Mouse (Mus musculus) ovary, postnatal 14 days (tissue): ENCODE results near the gene Olfr1058.
"Not testable (repeated sequence)": the region's sequence is repeated elsewhere in the genome, so short reads cannot be mapped to it uniquely, and the experiment has no call there.

Experiments used
- DNase-seq: peaks from one replicate; pipeline ENCODE4 v3.0.0; 2022; ENCODE audit warnings: low spot score

Olfr1058 gene

DNA sequence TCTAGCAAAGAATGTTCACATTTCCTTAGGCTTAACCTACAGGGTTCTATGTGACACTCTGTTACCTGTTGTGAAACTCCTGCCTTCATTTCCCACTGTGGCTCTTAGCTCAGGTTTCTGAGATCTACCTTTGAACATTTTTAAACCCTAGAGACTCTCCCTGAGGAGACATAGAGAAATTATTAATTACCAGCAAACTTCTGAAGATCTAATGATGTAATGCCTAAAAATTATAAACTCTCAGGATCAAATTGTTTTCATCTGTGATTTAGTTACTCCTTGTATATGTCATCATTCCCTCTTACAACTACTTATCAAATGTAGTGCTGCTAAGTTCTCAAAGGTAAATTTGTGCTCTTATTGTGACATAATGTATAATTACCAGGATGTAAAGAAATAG, at the start of gene Olfr1058:
Gene Olfr1058 (minus strand): TSS at position 101 of the 400 bp plus-strand sequence.
- not testable (repeated sequence) for DNase-seq

DNA sequence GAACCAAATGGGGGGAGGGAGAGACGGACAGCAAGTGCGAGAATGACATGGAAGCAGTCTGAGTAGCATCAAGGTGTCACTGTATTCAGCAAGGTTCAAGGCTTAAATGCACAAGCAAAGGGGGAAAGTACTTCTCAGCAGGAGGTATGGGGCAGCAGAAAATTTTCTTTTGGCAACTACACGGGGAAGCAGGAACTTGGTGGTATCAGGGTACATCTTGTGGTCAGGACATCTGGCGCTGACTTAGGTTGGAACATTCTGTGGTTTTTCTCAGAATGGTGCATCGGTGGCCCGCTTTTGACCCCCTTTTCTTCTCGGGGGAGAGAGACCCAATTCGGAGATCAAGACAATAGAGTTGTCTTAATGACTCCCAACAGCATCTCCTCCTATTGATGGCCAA, 40.1 kb upstream of the Olfr1058 start:
- DNase-seq = not testable (repeated sequence)

DNA sequence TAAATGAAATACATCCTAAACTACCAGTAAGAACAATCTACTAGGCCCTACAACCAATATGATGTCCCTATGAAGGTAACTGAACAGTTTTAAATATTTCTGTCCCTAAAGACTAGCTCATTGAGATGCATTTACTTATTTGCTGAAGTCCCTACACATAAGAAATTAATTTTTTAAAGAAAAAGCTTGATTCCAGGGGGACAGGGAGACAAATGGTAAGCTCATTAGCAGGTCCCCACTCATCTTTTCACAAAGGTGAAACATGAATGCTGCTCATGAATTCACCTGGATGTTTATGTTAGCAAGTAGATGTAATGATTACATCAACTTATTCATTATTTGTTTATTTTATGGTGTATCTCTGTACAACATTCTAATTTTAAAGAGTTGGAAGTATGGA, 38.3 kb upstream of the Olfr1058 start, which contains the start of gene Olfr1062:
Gene Olfr1062 (minus strand): TSS at position 101 of the 400 bp plus-strand sequence.
- not testable (repeated sequence) for DNase-seq

DNA sequence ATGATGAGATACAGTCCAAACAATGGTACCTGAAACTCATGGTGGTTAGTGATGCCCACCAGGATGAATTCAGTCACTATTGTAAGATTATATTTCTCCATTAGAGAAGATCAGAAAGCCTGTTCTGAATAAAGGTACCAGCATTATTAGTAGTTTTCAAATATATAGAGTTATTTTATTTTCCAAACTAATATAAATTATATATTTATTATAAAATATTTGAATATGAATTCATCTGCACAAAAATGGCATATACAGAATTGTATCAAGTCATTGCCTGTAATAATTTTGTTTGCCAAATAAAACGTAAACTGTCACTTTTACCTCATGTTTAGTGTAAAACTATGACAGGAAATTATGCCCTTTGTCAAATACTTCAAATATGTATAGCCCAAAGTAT, 25.6 kb upstream of the Olfr1058 start, which contains the start of gene Olfr1061:
Gene Olfr1061 (minus strand): TSS at position 101 of the 400 bp plus-strand sequence.
- DNase-seq = no peak

DNA sequence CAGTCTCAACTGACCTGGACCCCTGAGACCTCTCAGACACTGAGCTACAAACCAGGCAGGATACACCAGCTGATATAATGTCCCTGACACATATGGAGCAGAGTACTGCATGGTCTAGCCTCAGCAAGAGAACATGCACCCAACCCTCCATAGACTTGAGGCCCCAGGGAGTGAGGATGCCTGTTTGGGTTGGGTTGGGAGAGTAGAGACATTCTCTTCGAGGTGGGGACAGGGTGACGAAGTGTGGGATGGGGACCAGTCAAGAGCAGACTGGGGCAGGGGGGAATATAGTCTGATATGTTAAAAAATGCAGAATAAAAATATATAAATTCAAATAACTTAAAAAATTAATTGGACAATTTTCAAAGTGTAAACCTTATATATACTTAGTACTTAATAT, 6.8 kb upstream of the Olfr1058 start:
- no peak for DNase-seq

DNA sequence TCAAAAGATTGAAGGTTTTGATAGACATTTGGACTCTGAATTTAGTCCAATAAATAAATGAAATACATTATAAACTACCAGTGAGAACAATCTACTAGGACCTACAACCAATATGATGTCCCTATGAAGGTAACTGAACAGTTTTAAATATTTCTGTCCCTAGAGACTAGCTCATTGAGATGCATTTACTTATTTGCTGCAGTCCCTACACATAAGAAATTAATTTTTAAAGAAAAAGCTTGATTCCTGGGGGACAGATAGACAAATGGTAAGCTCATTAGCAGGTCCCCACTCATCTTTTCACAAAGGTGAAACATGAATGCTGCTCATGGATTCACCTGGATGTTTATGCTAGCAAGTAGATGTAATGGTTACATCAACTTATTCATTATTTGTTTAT, 10.1 kb downstream of the Olfr1058 start, which contains the start of gene Olfr1057:
Gene Olfr1057 (minus strand): TSS at position 101 of the 400 bp plus-strand sequence.
- no peak for DNase-seq

DNA sequence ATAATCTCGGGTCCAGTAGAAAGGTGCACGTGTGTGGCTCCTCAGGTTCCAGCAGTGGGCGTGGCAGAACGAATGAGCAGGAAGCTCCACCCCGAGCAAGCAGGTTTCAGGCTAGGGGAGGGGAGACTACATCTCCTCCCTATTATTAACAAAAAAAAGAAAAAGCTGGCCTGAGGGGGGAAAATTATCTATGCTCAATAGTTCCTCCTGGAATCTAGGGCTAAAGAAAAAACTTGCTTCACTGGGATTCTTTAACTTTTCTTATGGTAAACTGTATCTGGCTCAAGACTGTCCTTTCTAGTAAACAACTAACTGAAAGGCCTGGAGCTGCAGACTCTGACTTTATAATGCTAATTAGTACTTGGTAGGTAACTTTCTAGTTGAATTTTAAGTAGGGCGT, 22.0 kb downstream of the Olfr1058 start:
- DNase-seq = not testable (repeated sequence)

DNA sequence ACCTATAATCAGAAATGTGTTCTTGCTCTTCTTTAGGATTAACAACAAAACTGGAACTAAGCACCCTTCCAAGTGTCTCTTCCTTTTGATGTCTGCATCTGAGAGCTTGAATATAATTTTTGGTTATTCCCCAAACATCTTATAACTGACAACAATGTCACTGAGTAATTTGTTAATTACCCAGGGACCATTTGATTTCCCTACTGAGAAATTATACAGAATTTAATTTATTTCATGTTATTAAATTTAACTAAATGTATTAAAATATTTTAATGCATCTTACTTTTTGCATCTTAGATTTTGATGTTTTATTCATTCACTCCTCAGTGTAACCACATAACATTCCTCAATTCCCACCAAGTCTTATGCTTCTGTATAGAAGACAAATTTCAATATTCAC, 26.0 kb downstream of the Olfr1058 start, which contains the start of gene Olfr1056:
Gene Olfr1056 (minus strand): TSS at position 101 of the 400 bp plus-strand sequence.
- no peak for DNase-seq

DNA sequence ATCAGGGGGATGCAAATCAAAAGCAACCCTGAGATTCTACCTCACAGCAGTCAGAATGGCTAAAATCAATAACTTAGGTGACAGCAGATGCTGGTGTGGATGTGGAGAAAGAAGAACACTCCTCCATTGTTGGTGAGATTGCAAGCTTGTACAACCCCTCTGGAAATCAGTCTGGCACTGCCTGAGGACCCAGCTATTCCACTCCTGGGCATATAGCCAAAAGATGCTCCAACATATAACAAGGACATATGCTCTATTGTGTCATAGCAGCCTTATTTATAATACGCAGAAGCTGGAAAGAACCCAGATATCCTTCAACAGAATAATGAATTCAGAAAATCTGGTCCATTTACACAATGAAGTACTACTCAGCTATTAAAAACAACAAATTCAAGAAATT, 36.6 kb downstream of the Olfr1058 start:
- DNase-seq = not testable (repeated sequence)

DNA sequence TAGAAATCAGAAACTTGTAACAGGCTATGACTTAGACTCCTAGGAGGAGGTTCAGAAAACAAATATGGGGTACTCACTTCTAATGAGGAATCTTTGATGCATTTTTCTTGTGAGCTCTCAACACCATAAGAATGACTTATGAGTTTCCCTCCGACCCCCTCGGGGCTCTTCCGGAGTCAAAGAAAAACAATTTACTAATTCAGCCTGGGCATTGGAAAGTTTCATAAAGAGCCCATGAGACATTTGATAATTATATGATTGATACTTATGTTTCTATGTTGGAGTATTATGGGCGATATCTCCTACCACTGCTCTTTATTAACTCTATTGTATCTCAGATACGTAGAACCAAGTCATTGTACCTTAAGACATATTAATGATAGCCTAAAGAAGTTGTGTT, 38.2 kb downstream of the Olfr1058 start, which contains the start of gene Olfr1055:
Gene Olfr1055 (minus strand): TSS at position 101 of the 400 bp plus-strand sequence.
- DNase-seq = no peak

DNA sequence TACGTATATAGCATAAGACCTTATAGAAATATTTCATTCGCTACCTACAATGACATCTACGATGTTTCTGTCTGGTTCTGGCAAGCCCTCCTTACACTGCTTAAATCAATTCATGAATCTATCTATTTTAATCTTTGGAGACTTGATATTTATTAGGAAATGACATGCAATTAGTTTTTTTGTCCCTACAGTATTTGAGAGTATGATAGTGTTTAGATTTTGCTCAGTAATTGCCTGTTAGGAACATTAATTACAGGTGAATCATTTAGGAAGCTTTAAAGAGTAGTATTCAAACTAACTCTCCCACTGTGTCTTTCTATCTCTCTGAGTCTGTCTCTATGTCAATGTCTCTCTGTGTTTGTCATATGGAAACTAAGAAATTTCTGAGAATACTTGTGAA, 53.0 kb downstream of the Olfr1058 start, which contains the start of gene Olfr1054:
Gene Olfr1054 (minus strand): TSS at position 101 of the 400 bp plus-strand sequence.
- DNase-seq = no peak
